Mouse (Mus musculus) C2C12 (cell line): ENCODE results near the gene Gucd1.

Experiments used
- CTCF ChIP-seq: IDR thresholded peaks from one replicate; pipeline ENCODE4 v1.5.1; 2011; ENCODE audit not compliant: control insufficient read depth, insufficient read depth, insufficient read length
- MYOG ChIP-seq: IDR thresholded peaks from one replicate; pipeline ENCODE4 v1.6.1; 2011; ENCODE audit not compliant: control insufficient read depth, insufficient read length; ENCODE audit errors: extremely low read depth
- USF1 ChIP-seq: IDR thresholded peaks from one replicate; pipeline ENCODE4 v1.6.1; 2011; ENCODE audit warnings: low read depth, mild to moderate bottlenecking, control low read depth, moderate library complexity

DNA sequence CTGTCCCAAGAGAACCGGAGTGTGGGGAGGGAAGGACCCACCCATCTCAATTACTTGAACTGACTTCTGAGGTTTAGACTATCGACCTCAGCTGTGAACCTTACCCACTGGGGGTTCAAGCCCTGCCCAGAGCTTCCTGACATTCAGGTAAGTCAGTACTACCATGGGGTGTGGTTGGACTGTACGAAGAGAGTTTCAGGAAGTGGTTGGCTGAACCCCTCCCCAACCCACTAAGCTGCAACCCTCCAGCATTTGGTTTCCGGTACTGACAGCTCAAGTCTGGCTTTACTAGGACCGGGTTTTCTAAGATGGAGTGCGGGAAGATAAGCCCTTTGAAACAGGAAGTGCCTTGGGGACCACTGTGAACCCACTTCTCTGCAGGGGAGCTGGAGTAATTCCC lies 47.7 kb upstream of the Gucd1 start:
- TF ChIP-seq CTCF (no peak), USF1 (no peak), MYOG (no peak)
